Mouse (Mus musculus) R1 (cell line): Measurements from ENCODE around the gene Osgin1.

Experiments used
- DNase-seq: peaks from one replicate; pipeline ENCODE4 v3.0.0-alpha.2; 2018; ENCODE audit warnings: low read depth, low spot score

The Osgin1 gene

GRCm38 (mm10) chr8:119424199-119424733 lies 9.7 kb upstream of the Osgin1 start:
- DNase-seq = no peak

GRCm38 (mm10) chr8:119424740-119425139 lies 9.2 kb upstream of the Osgin1 start:
- DNase-seq = no peak

GRCm38 (mm10) chr8:119425533-119425932 lies 8.4 kb upstream of the Osgin1 start:
- DNase-seq = no peak

GRCm38 (mm10) chr8:119426069-119426735 lies 7.7 kb upstream of the Osgin1 start:
- no peak for DNase-seq

- no peak for DNase-seq
Observed at GRCm38 (mm10) chr8:119427634-119428349, 6.1 kb upstream of the Osgin1 start.

GRCm38 (mm10) chr8:119428350-119428740 lies 5.6 kb upstream of the Osgin1 start:
- no peak for DNase-seq

- no peak for DNase-seq
Observed at GRCm38 (mm10) chr8:119428766-119429327, 5.1 kb upstream of the Osgin1 start.

- no peak for DNase-seq
Observed at GRCm38 (mm10) chr8:119429552-119429951, 4.4 kb upstream of the Osgin1 start.

- DNase-seq = no peak
Observed at GRCm38 (mm10) chr8:119430250-119430649, 3.7 kb upstream of the Osgin1 start.

- no peak for DNase-seq
Observed at GRCm38 (mm10) chr8:119430690-119431089, 3.2 kb upstream of the Osgin1 start.

GRCm38 (mm10) chr8:119432372-119432771 lies 1.6 kb upstream of the Osgin1 start:
- DNase-seq = no peak

- no peak for DNase-seq
Observed at GRCm38 (mm10) chr8:119434569-119434968, 645 bp downstream of the Osgin1 start.

- DNase-seq = no peak
Observed at GRCm38 (mm10) chr8:119435527-119435926, 1.6 kb downstream of the Osgin1 start.

GRCm38 (mm10) chr8:119436331-119436730 lies 2.4 kb downstream of the Osgin1 start:
- DNase-seq = no peak

GRCm38 (mm10) chr8:119436933-119437332 lies 3.0 kb downstream of the Osgin1 start:
- DNase-seq = no peak

- no peak for DNase-seq
Observed at GRCm38 (mm10) chr8:119437506-119437905, 3.6 kb downstream of the Osgin1 start.

- DNase-seq = no peak
Observed at GRCm38 (mm10) chr8:119438876-119439275, 5.0 kb downstream of the Osgin1 start.

- DNase-seq = no peak
Observed at GRCm38 (mm10) chr8:119439424-119439823, 5.5 kb downstream of the Osgin1 start.

- no peak for DNase-seq
Observed at GRCm38 (mm10) chr8:119439893-119440249, 5.9 kb downstream of the Osgin1 start.

GRCm38 (mm10) chr8:119440250-119440951 lies 6.5 kb downstream of the Osgin1 start:
- peak; percentile 90 for DNase-seq

- DNase-seq = no peak
Observed at GRCm38 (mm10) chr8:119440952-119441270, 7.0 kb downstream of the Osgin1 start.

- DNase-seq = no peak
Observed at GRCm38 (mm10) chr8:119442013-119442412, 8.1 kb downstream of the Osgin1 start.
